Mouse (Mus musculus): ENCODE data around the gene Hspa8.
"Not testable (repeated sequence)": the region's sequence is repeated elsewhere in the genome, so short reads cannot be mapped to it uniquely, and the experiment has no call there.

The Hspa8 gene

GRCm38 (mm10) chr9:40784374-40784967, 16.3 kb upstream of the Hspa8 start:
- no peak for DNase-seq (ENCODE audit: low spot score)

GRCm38 (mm10) chr9:40785452-40785851, 15.3 kb upstream of the Hspa8 start:
- DNase-seq (ENCODE audit: low spot score), result no peak

GRCm38 (mm10) chr9:40786820-40787219, 14.0 kb upstream of the Hspa8 start:
- not testable (repeated sequence) for DNase-seq (ENCODE audit: low spot score)

- DNase-seq (ENCODE audit: low spot score), result no peak
Measured at GRCm38 (mm10) chr9:40791864-40792633, 8.7 kb upstream of the Hspa8 start.

- no peak for DNase-seq (ENCODE audit: low spot score)
Measured at GRCm38 (mm10) chr9:40793581-40793980, 7.2 kb upstream of the Hspa8 start.

GRCm38 (mm10) chr9:40794251-40794650, 6.5 kb upstream of the Hspa8 start:
- DNase-seq (ENCODE audit: low spot score), result no peak

- DNase-seq (ENCODE audit: low spot score), result no peak
Measured at GRCm38 (mm10) chr9:40794926-40795325, 5.9 kb upstream of the Hspa8 start.

- DNase-seq (ENCODE audit: low spot score), result no peak
Measured at GRCm38 (mm10) chr9:40795562-40795961, 5.2 kb upstream of the Hspa8 start.

GRCm38 (mm10) chr9:40796054-40796453, 4.7 kb upstream of the Hspa8 start:
- no peak for DNase-seq (ENCODE audit: low spot score)

- DNase-seq (ENCODE audit: low spot score), result no peak
Measured at GRCm38 (mm10) chr9:40798247-40798960, 2.4 kb upstream of the Hspa8 start.

- no peak for DNase-seq (ENCODE audit: low spot score)
Measured at GRCm38 (mm10) chr9:40799112-40799511, 1.7 kb upstream of the Hspa8 start.

- DNase-seq (ENCODE audit: low spot score), result peak; percentile 52
Measured at GRCm38 (mm10) chr9:40799837-40800501, 815 bp upstream of the Hspa8 start.

GRCm38 (mm10) chr9:40801614-40802532, 1.1 kb downstream of the Hspa8 start:
- DNase-seq (ENCODE audit: low spot score), result not testable (repeated sequence)

- DNase-seq (ENCODE audit: low spot score), result not testable (repeated sequence)
Measured at GRCm38 (mm10) chr9:40802533-40802875, 1.7 kb downstream of the Hspa8 start.

GRCm38 (mm10) chr9:40804576-40804975, 3.8 kb downstream of the Hspa8 start:
- DNase-seq (ENCODE audit: low spot score), result not testable (repeated sequence)

GRCm38 (mm10) chr9:40805263-40805662, 4.5 kb downstream of the Hspa8 start:
- peak; percentile 79 for DNase-seq (ENCODE audit: low spot score)

GRCm38 (mm10) chr9:40806440-40807288, 5.9 kb downstream of the Hspa8 start:
- DNase-seq (ENCODE audit: low spot score), result no peak

- no peak for DNase-seq (ENCODE audit: low spot score)
Measured at GRCm38 (mm10) chr9:40807289-40807920, 6.6 kb downstream of the Hspa8 start.

- no peak for DNase-seq (ENCODE audit: low spot score)
Measured at GRCm38 (mm10) chr9:40808061-40808906, 7.5 kb downstream of the Hspa8 start.
